Mouse (Mus musculus): ENCODE measurements around the gene Vps11. TPM values are rescaled to one million over a fixed set of nuclear protein-coding genes. Genes with fewer than 3 reads are reported as not detected.
"Not testable (repeated sequence)": the region's sequence is repeated elsewhere in the genome, so short reads cannot be mapped to it uniquely, and the experiment has no call there.

The Vps11 gene
- polyA plus RNA-seq, 1 experiment from 2014 or later = 34.8 TPM

DNA sequence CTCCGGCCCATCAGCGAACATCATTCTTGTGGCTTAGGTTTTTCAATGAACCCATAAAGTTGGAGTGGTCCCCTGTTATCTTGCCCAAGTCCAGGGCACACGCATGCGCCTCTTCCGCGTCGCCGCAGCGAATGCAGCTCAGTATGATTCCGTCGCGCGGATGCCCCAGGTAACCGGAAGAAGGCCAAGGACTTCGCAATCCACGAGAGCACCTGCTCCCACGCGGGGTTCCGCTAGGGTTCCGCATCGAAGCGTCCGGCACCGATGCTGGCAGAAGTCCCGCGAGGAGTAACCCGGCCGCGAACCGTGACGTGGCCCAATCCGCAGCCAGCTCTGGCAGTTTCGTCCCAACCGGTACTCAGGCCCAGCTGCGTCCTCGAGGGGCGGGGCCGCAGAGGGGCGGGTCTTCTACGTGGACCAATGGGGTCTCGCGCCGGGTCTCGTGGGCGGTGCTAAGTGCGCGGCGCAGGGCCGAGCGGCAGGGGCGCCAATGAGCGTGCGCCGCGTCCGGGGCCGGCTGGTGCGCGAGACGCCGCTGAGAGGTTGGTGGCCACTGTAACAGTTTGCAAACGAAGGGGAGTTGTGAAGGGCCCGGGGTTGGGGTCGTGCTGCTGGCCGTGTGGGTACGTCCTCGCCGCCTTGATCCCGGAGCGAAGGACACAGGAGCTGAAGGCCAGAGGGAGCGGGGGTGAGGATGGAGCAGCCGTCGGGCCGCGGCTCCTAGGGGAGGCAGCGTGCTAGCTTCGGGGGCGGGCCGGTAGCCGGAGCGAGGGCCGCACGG is 17.8 kb upstream of the Vps11 start, which contains the start of gene Hyou1:
TSS of gene Hyou1 (plus strand) at position 437 of the 781 bp plus-strand sequence.
- Histone ChIP-seq H3K9me3 (ENCODE audit: control insufficient read depth, low read length) (no peaks in the 10 kb centered on the region), H3K27me3 (ENCODE audit: control insufficient read depth, insufficient read depth, low read length) (no peaks in the 10 kb centered on the region), H3K4me1 (replicated peaks; ENCODE audit: control insufficient read depth, insufficient read depth, low read length) (peaks cover 22% of the 10 kb centered on the region), H3K9ac (peak within 1 kb of the TSS; percentile 92), H3K36me3 (replicated peaks; ENCODE audit: control insufficient read depth, insufficient read depth) (peaks cover 35% of the 10 kb centered on the region), H3K4me3 (replicated peaks; ENCODE audit: low read length) (peak within 1 kb of the TSS; percentile 91), H3K27ac (peak within 1 kb of the TSS; percentile 88), H3K4me2 (replicated peaks) (peak within 1 kb of the TSS; percentile 86)
- ATAC-seq (ENCODE audit: low FRiP score) = peak; percentile 99
- peak; percentile 99 for DNase-seq (ENCODE audit: low spot score)
- under 1% methylated on average over 82 of the region's 83 CpGs for WGBS

GRCm38 (mm10) chr9:44378153-44378730 is 16.8 kb upstream of the Vps11 start:
- Histone ChIP-seq H3K36me3 (replicated peaks; ENCODE audit: control insufficient read depth, insufficient read depth) (peaks cover 25% of the 10 kb centered on the region), H3K4me1 (replicated peaks; ENCODE audit: control insufficient read depth, insufficient read depth, low read length) (peaks cover 22% of the 10 kb centered on the region), H3K4me2 (replicated peaks) (peak overlapping the region; percentile 65), H3K27me3 (ENCODE audit: control insufficient read depth, insufficient read depth, low read length) (no peaks in the 10 kb centered on the region), H3K9me3 (ENCODE audit: control insufficient read depth, low read length) (no peaks in the 10 kb centered on the region), H3K4me3 (replicated peaks; ENCODE audit: low read length) (peak overlapping the region; percentile 91), H3K27ac (peak overlapping the region; percentile 88), H3K9ac (peak overlapping the region; percentile 66)
- ATAC-seq (ENCODE audit: low FRiP score) (no peak), DNase-seq (ENCODE audit: low spot score) (no peak)
- 87% methylated on average over 5 of the region's 5 CpGs for WGBS

DNA sequence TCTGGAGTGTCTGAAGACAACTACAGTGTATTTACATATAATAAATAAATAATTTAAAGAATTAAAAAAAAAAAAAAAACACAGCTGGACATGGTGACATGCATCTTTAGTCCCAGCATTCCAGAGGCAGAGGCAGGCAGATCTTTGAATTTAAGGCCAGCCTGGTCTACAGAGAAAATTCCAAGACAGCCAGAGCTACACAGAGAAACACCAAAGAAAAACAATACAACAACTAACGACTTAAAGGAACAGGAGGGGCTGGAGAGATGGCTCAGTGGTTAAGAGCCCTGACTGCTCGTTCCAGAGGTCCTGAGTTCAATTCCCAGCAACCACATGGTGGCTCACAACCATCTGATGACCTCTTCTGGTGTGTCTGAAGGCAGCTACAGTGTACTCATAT is 15.9 kb upstream of the Vps11 start:
- WGBS = 92% methylated on average over 2 of the region's 2 CpGs
- H3K36me3 ChIP-seq (replicated peaks; ENCODE audit: control insufficient read depth, insufficient read depth) = peaks cover 16% of the 10 kb centered on the region
- DNase-seq (ENCODE audit: low spot score) = not testable (repeated sequence)

GRCm38 (mm10) chr9:44376141-44376540 is 14.7 kb upstream of the Vps11 start:
- peaks cover 4% of the 10 kb centered on the region for H3K36me3 ChIP-seq (replicated peaks; ENCODE audit: control insufficient read depth, insufficient read depth)
- no peak overlapping the region for H3K9ac ChIP-seq
- H3K27ac ChIP-seq = no peak overlapping the region
- no peaks in the 10 kb centered on the region for H3K27me3 ChIP-seq (ENCODE audit: control insufficient read depth, insufficient read depth, low read length)
- H3K9me3 ChIP-seq (ENCODE audit: control insufficient read depth, low read length) = no peaks in the 10 kb centered on the region
- H3K4me3 ChIP-seq (replicated peaks; ENCODE audit: low read length) = no peak overlapping the region
- no peak for DNase-seq (ENCODE audit: low spot score)
- WGBS = 91% methylated on average over 6 of the region's 6 CpGs
- ATAC-seq (ENCODE audit: low FRiP score) = no peak
- peaks cover 22% of the 10 kb centered on the region for H3K4me1 ChIP-seq (replicated peaks; ENCODE audit: control insufficient read depth, insufficient read depth, low read length)
- H3K4me2 ChIP-seq (replicated peaks) = no peak overlapping the region

More for the DNA sequence above, 15.9 kb upstream of the Vps11 start:
- peaks cover 22% of the 10 kb centered on the region for H3K4me1 ChIP-seq (replicated peaks; ENCODE audit: control insufficient read depth, insufficient read depth, low read length)
- not testable (repeated sequence) for H3K27ac ChIP-seq; H3K27me3 ChIP-seq (ENCODE audit: control insufficient read depth, insufficient read depth, low read length); ATAC-seq (ENCODE audit: low FRiP score); H3K4me2 ChIP-seq (replicated peaks); H3K4me3 ChIP-seq (replicated peaks; ENCODE audit: low read length); H3K9ac ChIP-seq; H3K9me3 ChIP-seq (ENCODE audit: control insufficient read depth, low read length)

GRCm38 (mm10) chr9:44373386-44373785 is 11.9 kb upstream of the Vps11 start:
- Histone ChIP-seq H3K27me3 (ENCODE audit: control insufficient read depth, insufficient read depth, low read length) (no peaks in the 10 kb centered on the region), H3K27ac (no peak overlapping the region), H3K9ac (no peak overlapping the region), H3K9me3 (ENCODE audit: control insufficient read depth, low read length) (no peaks in the 10 kb centered on the region), H3K4me2 (replicated peaks) (no peak overlapping the region), H3K4me3 (replicated peaks; ENCODE audit: low read length) (no peak overlapping the region), H3K4me1 (replicated peaks; ENCODE audit: control insufficient read depth, insufficient read depth, low read length) (peaks cover 7% of the 10 kb centered on the region; the same call in 1 of the 2 replicates), H3K36me3 (replicated peaks; ENCODE audit: control insufficient read depth, insufficient read depth) (no peaks in the 10 kb centered on the region)
- DNase-seq (ENCODE audit: low spot score) (no peak), ATAC-seq (ENCODE audit: low FRiP score) (no peak)

- ATAC-seq (ENCODE audit: low FRiP score) = no peak
- Histone ChIP-seq H3K4me3 (replicated peaks; ENCODE audit: low read length) (no peak overlapping the region), H3K9me3 (ENCODE audit: control insufficient read depth, low read length) (no peaks in the 10 kb centered on the region), H3K4me1 (replicated peaks; ENCODE audit: control insufficient read depth, insufficient read depth, low read length) (peaks cover 7% of the 10 kb centered on the region), H3K9ac (no peak overlapping the region), H3K27ac (no peak overlapping the region), H3K36me3 (replicated peaks; ENCODE audit: control insufficient read depth, insufficient read depth) (peaks cover 2% of the 10 kb centered on the region), H3K27me3 (ENCODE audit: control insufficient read depth, insufficient read depth, low read length) (no peaks in the 10 kb centered on the region), H3K4me2 (replicated peaks) (no peak overlapping the region)
- 60% methylated on average over 3 of the region's 3 CpGs for WGBS
- no peak for DNase-seq (ENCODE audit: low spot score)
Measured at GRCm38 (mm10) chr9:44364480-44364879, 3.0 kb upstream of the Vps11 start.

DNA sequence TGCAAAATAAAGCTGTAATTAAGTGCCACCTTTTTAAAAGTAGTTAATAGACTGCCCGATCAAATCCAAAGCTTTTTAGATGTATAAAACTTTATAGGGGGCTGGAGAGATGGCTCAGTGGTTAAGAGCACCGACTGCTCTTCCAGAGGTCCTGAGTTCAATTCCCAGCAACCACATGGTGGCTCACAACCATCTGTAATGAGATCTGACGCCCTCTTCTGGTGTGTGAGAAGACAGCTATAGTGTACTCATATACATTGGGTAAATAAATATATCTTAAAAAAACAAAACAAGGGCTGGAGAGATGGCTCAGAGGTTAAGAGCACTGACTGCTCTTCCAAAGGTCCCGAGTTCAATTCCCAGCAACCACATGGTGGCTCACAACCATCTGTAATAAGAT is 461 bp upstream of the Vps11 start:
- Histone ChIP-seq H3K27ac (0 out of 2 replicates have a peak overlapping the region, but pooled peaks have one; percentile 74), H3K4me2 (replicated peaks) (peak overlapping the region; percentile 88), H3K4me3 (replicated peaks; ENCODE audit: low read length) (peak overlapping the region; percentile 76), H3K36me3 (replicated peaks; ENCODE audit: control insufficient read depth, insufficient read depth) (peaks cover 24% of the 10 kb centered on the region)
- not testable (repeated sequence) for H3K9ac ChIP-seq; H3K9me3 ChIP-seq (ENCODE audit: control insufficient read depth, low read length); H3K4me1 ChIP-seq (replicated peaks; ENCODE audit: control insufficient read depth, insufficient read depth, low read length); ATAC-seq (ENCODE audit: low FRiP score); H3K27me3 ChIP-seq (ENCODE audit: control insufficient read depth, insufficient read depth, low read length); DNase-seq (ENCODE audit: low spot score)
- WGBS = 47% methylated on average over 4 of the region's 4 CpGs

DNA sequence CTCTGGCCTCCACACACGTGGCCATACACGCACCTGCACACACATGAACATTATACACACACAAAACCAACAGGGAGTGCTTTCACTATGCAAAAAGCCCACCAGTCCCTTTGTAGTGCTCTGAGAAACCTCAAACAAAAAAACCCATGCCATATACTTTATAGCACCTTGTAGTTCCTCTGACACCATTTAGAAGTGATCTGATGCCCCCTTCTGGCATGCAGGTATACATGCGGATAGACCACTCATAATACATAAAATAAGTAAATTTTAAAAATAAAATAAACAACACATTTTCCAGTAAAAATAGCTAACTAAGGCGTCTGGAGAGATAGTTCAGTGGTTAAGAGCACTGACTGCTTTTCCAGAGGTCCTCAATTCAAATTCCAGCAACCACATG is 4.3 kb downstream of the Vps11 start:
- no peaks in the 10 kb centered on the region for H3K9me3 ChIP-seq (ENCODE audit: control insufficient read depth, low read length)
- peaks cover 72% of the 10 kb centered on the region for H3K36me3 ChIP-seq (replicated peaks; ENCODE audit: control insufficient read depth, insufficient read depth)
- peaks cover 7% of the 10 kb centered on the region for H3K4me1 ChIP-seq (replicated peaks; ENCODE audit: control insufficient read depth, insufficient read depth, low read length)
- H3K4me2 ChIP-seq (replicated peaks) = no peak overlapping the region
- H3K27ac ChIP-seq = no peak overlapping the region
- H3K4me3 ChIP-seq (replicated peaks; ENCODE audit: low read length) = no peak overlapping the region
- 76% methylated on average over 4 of the region's 4 CpGs for WGBS
- no peaks in the 10 kb centered on the region for H3K27me3 ChIP-seq (ENCODE audit: control insufficient read depth, insufficient read depth, low read length)
- DNase-seq (ENCODE audit: low spot score) (peak; percentile 48), ATAC-seq (ENCODE audit: low FRiP score) (no peak)
- H3K9ac ChIP-seq = no peak overlapping the region

DNA sequence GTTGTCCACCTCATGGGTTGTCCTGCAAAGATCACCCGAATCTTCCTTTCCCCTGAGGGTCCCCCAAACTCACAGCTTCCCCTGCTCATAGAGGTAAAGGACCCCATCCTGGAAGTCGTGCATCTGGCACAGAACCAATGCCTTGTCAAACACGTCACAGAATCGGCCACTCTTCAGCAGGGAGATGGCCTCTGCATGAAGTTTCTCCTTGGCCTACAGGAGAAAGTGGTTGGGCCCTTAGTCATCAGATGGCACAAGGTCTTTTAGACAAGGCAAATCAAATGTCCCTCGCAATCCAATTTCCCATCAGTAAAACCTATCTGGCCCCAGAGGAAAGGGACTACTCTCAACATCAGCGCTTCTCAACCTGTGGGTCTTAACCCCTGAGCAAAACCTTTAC is 8.3 kb downstream of the Vps11 start:
- no peak for DNase-seq (ENCODE audit: low spot score)
- H3K9ac ChIP-seq = no peak overlapping the region
- no peak overlapping the region for H3K4me2 ChIP-seq (replicated peaks)
- H3K9me3 ChIP-seq (ENCODE audit: control insufficient read depth, low read length) = no peaks in the 10 kb centered on the region
- H3K36me3 ChIP-seq (replicated peaks; ENCODE audit: control insufficient read depth, insufficient read depth) = peaks cover 98% of the 10 kb centered on the region
- H3K4me3 ChIP-seq (replicated peaks; ENCODE audit: low read length) = no peak overlapping the region
- WGBS = 97% methylated on average over 6 of the region's 6 CpGs
- H3K27me3 ChIP-seq (ENCODE audit: control insufficient read depth, insufficient read depth, low read length) = no peaks in the 10 kb centered on the region
- H3K27ac ChIP-seq = no peak overlapping the region
- no peak for ATAC-seq (ENCODE audit: low FRiP score)
- H3K4me1 ChIP-seq (replicated peaks; ENCODE audit: control insufficient read depth, insufficient read depth, low read length) = no peaks in the 10 kb centered on the region
